Mouse (Mus musculus): ENCODE data around the gene Olfr1093. TPM values are rescaled to one million over a fixed set of nuclear protein-coding genes. Genes with fewer than 3 reads are reported as not detected.

Gene Olfr1093
- not detected for total RNA-seq (2022)

DNA sequence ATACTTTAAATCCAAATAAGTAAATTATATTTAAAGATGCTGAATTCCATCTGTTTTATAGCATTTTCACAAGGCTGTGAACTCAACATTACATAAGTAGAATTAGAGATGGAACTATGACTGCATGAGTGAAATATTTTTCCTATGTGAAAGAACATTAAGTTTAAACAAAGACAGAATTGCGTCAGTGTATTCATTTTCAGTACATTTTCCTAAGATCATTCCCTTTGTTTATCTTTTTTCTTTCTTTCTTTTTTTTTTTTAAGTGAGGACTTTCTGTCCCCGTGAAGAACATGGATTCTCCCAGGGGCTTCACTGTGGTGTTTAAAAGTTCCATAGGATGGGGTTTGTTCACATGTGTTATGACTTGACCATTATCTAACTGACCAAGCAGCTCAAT lies at the start of gene Olfr1093:
Olfr1093 (plus strand) TSS at position 301 of the 400 bp plus-strand sequence.
- no peak for DNase-seq (ENCODE audit: low spot score in 2 of 2)

DNA sequence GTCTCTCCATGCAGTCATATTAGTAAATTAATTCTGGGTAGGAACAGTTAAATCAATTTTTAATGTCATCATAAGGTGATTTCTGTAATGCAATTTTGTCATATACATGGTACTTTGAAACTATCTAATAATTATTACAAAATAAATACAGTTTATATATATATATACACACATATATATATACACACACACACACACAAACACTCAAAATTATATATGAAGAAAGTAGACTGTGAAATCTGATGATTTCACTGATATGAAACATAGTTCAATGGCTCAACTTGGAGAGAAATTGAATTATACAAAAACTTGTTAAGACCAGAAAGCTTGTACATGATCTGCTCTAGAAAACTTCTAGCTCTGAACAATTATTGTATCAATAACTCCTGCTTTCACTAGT lies 48.7 kb upstream of the Olfr1093 start, which contains the start of gene Olfr1089:
Olfr1089 (minus strand) TSS at position 101 of the 400 bp plus-strand sequence.
- DNase-seq (ENCODE audit: low spot score in 2 of 2), result no peak

DNA sequence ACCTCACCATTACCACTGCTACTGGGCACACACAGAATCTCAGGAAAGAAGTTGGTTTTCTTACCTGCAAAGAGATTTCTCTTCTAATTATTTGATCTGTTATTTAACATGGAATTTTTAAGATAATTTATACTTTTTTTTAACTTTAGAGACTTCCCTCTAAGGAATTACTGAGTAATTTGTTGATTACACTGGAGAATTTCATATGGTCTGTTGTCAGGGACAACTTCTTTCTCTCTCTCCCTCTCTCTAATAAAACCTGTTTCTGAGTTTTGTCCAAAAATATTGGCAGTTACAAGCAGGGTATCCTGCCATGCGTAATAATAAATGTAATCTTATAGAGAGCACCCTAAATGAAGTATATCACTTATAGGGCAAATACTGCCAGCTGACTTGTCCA lies 23.4 kb upstream of the Olfr1093 start, which contains the start of gene Olfr1090:
Olfr1090 (minus strand) TSS at position 101 of the 400 bp plus-strand sequence.
- no peak for DNase-seq (ENCODE audit: low spot score in 2 of 2)

- DNase-seq (ENCODE audit: low spot score in 2 of 2), result peak in 1 of 2 experiments; percentile 5
These were observed 21.2 kb upstream of the Olfr1093 start for GRCm38 (mm10) chr2:86761050-86761449.

DNA sequence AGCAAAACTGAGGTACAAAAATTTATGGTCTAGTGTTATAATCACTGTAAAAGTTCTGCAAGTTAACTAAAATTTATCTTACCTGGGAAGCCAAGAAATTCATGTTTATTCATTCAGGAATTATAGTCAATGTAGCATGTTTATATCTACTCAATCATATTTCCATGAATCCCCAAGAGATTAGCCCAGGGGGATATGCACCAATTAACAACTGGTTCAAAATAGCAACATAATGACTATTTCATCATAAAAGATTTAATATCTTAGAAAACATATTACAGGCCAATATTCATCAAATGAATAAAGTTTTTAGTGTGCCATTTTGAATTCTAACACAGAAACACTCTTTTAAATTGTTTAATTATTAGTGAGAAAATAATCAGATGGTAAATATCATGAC lies 27.6 kb downstream of the Olfr1093 start, which contains the start of gene Olfr141:
Olfr141 (minus strand) TSS at position 101 of the 400 bp plus-strand sequence.
- no peak for DNase-seq (ENCODE audit: low spot score in 2 of 2)

DNA sequence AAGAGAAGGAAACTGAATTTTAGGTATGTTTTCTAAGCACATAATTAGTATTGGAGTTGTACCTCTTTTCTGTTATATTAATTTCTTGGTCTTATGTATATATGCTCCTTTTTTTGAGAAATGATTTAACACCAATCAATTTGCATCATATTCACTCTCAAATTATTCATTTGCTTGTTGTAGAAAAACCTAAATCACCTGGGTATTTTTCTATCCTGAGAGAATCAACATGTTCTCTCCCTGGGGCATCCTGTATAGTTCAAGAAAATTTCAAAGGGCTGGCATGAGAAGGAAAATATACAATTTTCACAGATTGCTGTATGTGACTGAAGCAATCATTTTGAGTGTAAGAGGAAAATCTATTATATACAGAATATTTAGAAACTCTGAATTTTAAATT lies 42.1 kb downstream of the Olfr1093 start, which contains the start of gene Olfr1094:
Olfr1094 (plus strand) TSS at position 301 of the 400 bp plus-strand sequence.
- no peak for DNase-seq (ENCODE audit: low spot score in 2 of 2)

Other genes starting within 250 kb of the Olfr1093 start
- not detected for gene Olfr1079, start 240.0 kb upstream of the Olfr1093 start, total RNA-seq (2022)
- gene Olfr1080, start 224.2 kb upstream of the Olfr1093 start, total RNA-seq (2022), result not detected
- gene Olfr1082, start 183.5 kb upstream of the Olfr1093 start, total RNA-seq (2022), result not detected
- gene Olfr1084, start 142.8 kb upstream of the Olfr1093 start, total RNA-seq (2022), result not detected
- gene Olfr1085, start 120.5 kb upstream of the Olfr1093 start, total RNA-seq (2022), result not detected
- gene Olfr1086, start 102.4 kb upstream of the Olfr1093 start, total RNA-seq (2022), result not detected
- not detected for gene Olfr1087, start 84.1 kb upstream of the Olfr1093 start, total RNA-seq (2022)
- gene Olfr1089, start 48.8 kb upstream of the Olfr1093 start, total RNA-seq (2022), result not detected
- not detected for gene Olfr1090, start 23.5 kb upstream of the Olfr1093 start, total RNA-seq (2022)
- gene Olfr141, start 27.5 kb downstream of the Olfr1093 start, total RNA-seq (2022), result not detected
- not detected for gene Olfr1094, start 42.2 kb downstream of the Olfr1093 start, total RNA-seq (2022)
- not detected for gene Olfr1095, start 69.2 kb downstream of the Olfr1093 start, total RNA-seq (2022)
- gene Gm13723, start 92.3 kb downstream of the Olfr1093 start, total RNA-seq (2022), result not detected
- gene Olfr1097, start 109.7 kb downstream of the Olfr1093 start, total RNA-seq (2022), result not detected
- gene Olfr1098, start 142.1 kb downstream of the Olfr1093 start, total RNA-seq (2022), result not detected
- not detected for gene Olfr1099, start 178.2 kb downstream of the Olfr1093 start, total RNA-seq (2022)
- gene Olfr1100, start 197.5 kb downstream of the Olfr1093 start, total RNA-seq (2022), result not detected
- gene Olfr1101, start 208.7 kb downstream of the Olfr1093 start, total RNA-seq (2022), result not detected
- not detected for gene Olfr1102, start 215.9 kb downstream of the Olfr1093 start, total RNA-seq (2022)
- gene Olfr1104, start 244.6 kb downstream of the Olfr1093 start, total RNA-seq (2022), result not detected